Mouse (Mus musculus) embryonic fibroblast, embryonic 13.5 days (primary cell): ENCODE measurements around the gene Smpd1.
A peak's percentile ranks its signal among the peaks of the same experiment; 100 is the strongest.

Experiments used
- CTCF ChIP-seq: IDR thresholded peaks from 2 replicates; pipeline ENCODE4 v1.5.1; 2011; ENCODE audit warnings: mild to moderate bottlenecking, control low read depth, low read length, moderate library complexity, borderline replicate concordance; ENCODE audit not compliant: insufficient read depth
- POLR2A ChIP-seq: IDR thresholded peaks from 2 replicates; pipeline ENCODE4 v1.6.1; 2011; ENCODE audit warnings: low read depth, mild to moderate bottlenecking, control low read depth, low read length, moderate library complexity

DNA sequence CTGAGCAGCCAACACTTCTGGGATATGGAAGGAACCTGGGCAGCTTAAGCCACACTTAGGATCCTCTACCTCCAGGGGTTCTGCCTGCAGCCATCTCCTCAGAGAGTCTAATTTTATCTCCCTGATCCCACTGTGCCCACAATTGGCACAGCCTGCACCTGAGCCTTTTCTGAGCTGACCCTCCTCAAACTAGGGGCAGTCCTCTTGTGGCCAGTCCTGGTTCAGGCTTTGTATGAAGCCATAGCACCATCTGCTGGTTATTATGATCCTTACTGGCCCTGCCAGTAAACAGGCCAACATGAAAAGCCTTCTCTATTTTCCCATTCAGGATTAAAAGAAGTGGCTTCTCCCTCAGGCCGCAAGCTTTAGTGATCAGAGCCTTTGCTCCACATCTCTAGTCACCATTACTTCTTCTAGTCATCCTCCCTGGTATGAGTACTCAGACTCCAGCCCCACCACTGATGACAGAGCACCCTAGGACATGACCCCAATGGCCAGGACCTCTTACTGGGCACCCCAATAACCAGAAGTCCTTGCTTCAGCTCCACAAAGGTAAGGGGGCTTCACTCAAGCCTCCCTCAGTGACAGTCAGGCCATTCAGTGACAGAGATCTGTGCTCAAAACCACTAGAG lies 26.7 kb upstream of the Smpd1 start:
- TF ChIP-seq POLR2A = no peak
- TF ChIP-seq CTCF = peak; percentile 31; the same call in 1 of the 2 replicates
